Mouse (Mus musculus) midbrain, embryonic 13.5 days (tissue): ENCODE data around the gene Hopx. TPM values are rescaled to one million over a fixed set of nuclear protein-coding genes. Genes with fewer than 3 reads are reported as not detected.

ENCODE experiments used
- ATAC-seq: fragments of 200-750 bp; cut with Nextera tagmentation; 2 replicates; pipeline ENCODE4 v1.8.0; 2017; ENCODE audit warnings: mild to moderate bottlenecking, moderate TSS enrichment, moderate library complexity
- H3K27ac ChIP-seq: fragments of 300-500 bp; sonication (generic); 2 replicates; pipeline ENCODE4 v1.5.1; 2015; ENCODE audit warnings: inconsistent platforms, mild to moderate bottlenecking, moderate library complexity
- H3K27me3 ChIP-seq: fragments of 300-500 bp; sonication (generic); 2 replicates; pipeline ENCODE4 v1.6.1; 2015; ENCODE audit warnings: mild to moderate bottlenecking, inconsistent platforms
- H3K36me3 ChIP-seq: fragments of 300-500 bp; sonication (generic); 2 replicates; pipeline ENCODE4 v1.6.1; 2015; ENCODE audit warnings: mild to moderate bottlenecking, inconsistent platforms
- H3K4me1 ChIP-seq: fragments of 300-500 bp; sonication (generic); replicated peaks from 2 replicates; pipeline ENCODE4 v1.6.1; 2015; ENCODE audit warnings: inconsistent platforms
- H3K4me2 ChIP-seq: fragments of 300-500 bp; sonication (generic); replicated peaks from 2 replicates; pipeline ENCODE4 v1.6.1; 2015; ENCODE audit warnings: moderate library complexity, mild to moderate bottlenecking, inconsistent platforms
- H3K4me3 ChIP-seq: fragments of 300-500 bp; sonication (generic); replicated peaks from 2 replicates; pipeline ENCODE4 v1.5.1; 2015; ENCODE audit warnings: mild to moderate bottlenecking, inconsistent platforms
- H3K9ac ChIP-seq: fragments of 300-500 bp; sonication (generic); replicated peaks from 2 replicates; pipeline ENCODE4 v1.6.1; 2015; ENCODE audit warnings: mild to moderate bottlenecking, inconsistent platforms
- H3K9me3 ChIP-seq: fragments of 300-500 bp; sonication (generic); 2 replicates; pipeline ENCODE4 v1.6.1; 2016; ENCODE audit warnings: mild to moderate bottlenecking, inconsistent platforms
- WGBS: fragments of 180-500 bp; shearing (Covaris S2); methylation state at CpG from one replicate; pipeline ENCODE4 v1.1.7; 2015; 5-methylcytosine and 5-hydroxymethylcytosine counted together
- polyA plus RNA-seq: library from polyadenylated mRNA; unstranded; fragments of >200 nt; fragmentation: Nextera tagmentation; extraction: Ambion mirVana; gene quantifications from 2 replicates; pipeline ENCODE4 v1.2.1, GENCODE M21; 2015

Gene Hopx
- polyA plus RNA-seq, 1 experiment from 2014 or later, result 0.52 TPM

GRCm38 (mm10) chr5:77094510-77095491 is 20.1 kb downstream of the Hopx start:
- peak overlapping the region; percentile 63 for H3K9ac ChIP-seq
- no peaks in the 10 kb centered on the region for H3K36me3 ChIP-seq
- H3K27me3 ChIP-seq, result peaks cover 82% of the 10 kb centered on the region
- H3K9me3 ChIP-seq, result no peaks in the 10 kb centered on the region
- H3K4me2 ChIP-seq, result peak overlapping the region; percentile 99
- H3K27ac ChIP-seq, result no peak overlapping the region
- peak overlapping the region; percentile 59 for H3K4me3 ChIP-seq
- H3K4me1 ChIP-seq, result peaks cover 23% of the 10 kb centered on the region
- peak; percentile 74 for ATAC-seq
- under 1% methylated on average over 67 of the region's 69 CpGs for whole genome bisulfite sequencing

GRCm38 (mm10) chr5:77093961-77094360 is 21.0 kb downstream of the Hopx start:
- H3K27me3 ChIP-seq, result peaks cover 85% of the 10 kb centered on the region
- no peaks in the 10 kb centered on the region for H3K36me3 ChIP-seq
- peak overlapping the region; percentile 99 for H3K4me2 ChIP-seq
- H3K4me3 ChIP-seq, result peak overlapping the region; percentile 59
- H3K9ac ChIP-seq, result peak overlapping the region; percentile 63; the same call in 1 of the 2 replicates
- no peak overlapping the region for H3K27ac ChIP-seq
- H3K4me1 ChIP-seq, result peaks cover 25% of the 10 kb centered on the region
- no peaks in the 10 kb centered on the region for H3K9me3 ChIP-seq
- 21% methylated on average over 8 of the region's 8 CpGs for WGBS
- 0 out of 2 replicates have a peak, but pooled peaks have one; percentile 21 for ATAC-seq

GRCm38 (mm10) chr5:77092531-77092930 is 22.4 kb downstream of the Hopx start:
- Histone ChIP-seq H3K27ac (no peak overlapping the region), H3K4me3 (no peak overlapping the region), H3K9ac (no peak overlapping the region), H3K27me3 (peaks cover 84% of the 10 kb centered on the region), H3K36me3 (no peaks in the 10 kb centered on the region), H3K4me1 (peaks cover 25% of the 10 kb centered on the region), H3K4me2 (no peak overlapping the region), H3K9me3 (no peaks in the 10 kb centered on the region)
- 76% methylated on average over 5 of the region's 5 CpGs for WGBS
- ATAC-seq, result no peak

- Histone ChIP-seq H3K4me1 (peaks cover 25% of the 10 kb centered on the region), H3K9me3 (no peaks in the 10 kb centered on the region), H3K27me3 (peaks cover 78% of the 10 kb centered on the region), H3K4me2 (no peak overlapping the region), H3K27ac (no peak overlapping the region), H3K36me3 (no peaks in the 10 kb centered on the region), H3K9ac (no peak overlapping the region), H3K4me3 (no peak overlapping the region)
- WGBS, result 86% methylated on average over 3 of the region's 3 CpGs
- no peak for ATAC-seq
Measured at GRCm38 (mm10) chr5:77091923-77092322, 23.0 kb downstream of the Hopx start.

GRCm38 (mm10) chr5:77090521-77091096 is 24.3 kb downstream of the Hopx start:
- H3K9me3 ChIP-seq, result no peaks in the 10 kb centered on the region
- no peak overlapping the region for H3K27ac ChIP-seq
- H3K27me3 ChIP-seq, result peaks cover 65% of the 10 kb centered on the region
- no peak overlapping the region for H3K4me2 ChIP-seq
- WGBS, result 55% methylated on average over 5 of the region's 5 CpGs
- no peak overlapping the region for H3K9ac ChIP-seq
- no peak overlapping the region for H3K4me3 ChIP-seq
- ATAC-seq, result no peak
- no peaks in the 10 kb centered on the region for H3K36me3 ChIP-seq
- H3K4me1 ChIP-seq, result peaks cover 25% of the 10 kb centered on the region

GRCm38 (mm10) chr5:77089901-77090300 is 25.0 kb downstream of the Hopx start:
- Histone ChIP-seq H3K27me3 (peaks cover 58% of the 10 kb centered on the region), H3K36me3 (no peaks in the 10 kb centered on the region), H3K4me3 (no peak overlapping the region), H3K4me2 (no peak overlapping the region), H3K4me1 (peaks cover 18% of the 10 kb centered on the region), H3K9me3 (no peaks in the 10 kb centered on the region), H3K27ac (no peak overlapping the region), H3K9ac (no peak overlapping the region)
- ATAC-seq, result no peak
- WGBS, result 28% methylated on average over 8 of the region's 8 CpGs

- Histone ChIP-seq H3K9me3 (no peaks in the 10 kb centered on the region), H3K9ac (no peak overlapping the region), H3K4me1 (peaks cover 15% of the 10 kb centered on the region), H3K27ac (no peak overlapping the region), H3K36me3 (no peaks in the 10 kb centered on the region), H3K4me2 (no peak overlapping the region), H3K4me3 (no peak overlapping the region), H3K27me3 (peaks cover 54% of the 10 kb centered on the region)
- ATAC-seq, result peak; percentile 20; the same call in 1 of the 2 replicates
- WGBS, result 54% methylated on average over 1 of the region's 1 CpGs
Measured at GRCm38 (mm10) chr5:77089294-77089693, 25.6 kb downstream of the Hopx start.

- WGBS, result 84% methylated on average over 3 of the region's 3 CpGs
- ATAC-seq, result no peak
- Histone ChIP-seq H3K4me1 (peaks cover 9% of the 10 kb centered on the region), H3K27me3 (peaks cover 35% of the 10 kb centered on the region), H3K9me3 (no peaks in the 10 kb centered on the region), H3K4me3 (no peak overlapping the region), H3K9ac (no peak overlapping the region), H3K4me2 (no peak overlapping the region), H3K27ac (no peak overlapping the region), H3K36me3 (no peaks in the 10 kb centered on the region)
Measured at GRCm38 (mm10) chr5:77087122-77087521, 27.8 kb downstream of the Hopx start.

- Histone ChIP-seq H3K27ac (no peak overlapping the region), H3K4me3 (no peak overlapping the region), H3K4me2 (no peak overlapping the region), H3K9me3 (no peaks in the 10 kb centered on the region), H3K27me3 (peaks cover 29% of the 10 kb centered on the region), H3K36me3 (no peaks in the 10 kb centered on the region), H3K9ac (no peak overlapping the region), H3K4me1 (peaks cover 9% of the 10 kb centered on the region)
- 89% methylated on average over 7 of the region's 7 CpGs for WGBS
- ATAC-seq, result no peak
Measured at GRCm38 (mm10) chr5:77086541-77086940, 28.4 kb downstream of the Hopx start.

GRCm38 (mm10) chr5:77085753-77086450 is 29.0 kb downstream of the Hopx start:
- no peak overlapping the region for H3K9ac ChIP-seq
- H3K4me2 ChIP-seq, result no peak overlapping the region
- no peak overlapping the region for H3K27ac ChIP-seq
- peaks cover 9% of the 10 kb centered on the region for H3K4me1 ChIP-seq
- H3K36me3 ChIP-seq, result no peaks in the 10 kb centered on the region
- peaks cover 26% of the 10 kb centered on the region for H3K27me3 ChIP-seq
- no peak for ATAC-seq
- 94% methylated on average over 10 of the region's 10 CpGs for WGBS
- no peak overlapping the region for H3K4me3 ChIP-seq
- H3K9me3 ChIP-seq, result no peaks in the 10 kb centered on the region

GRCm38 (mm10) chr5:77084418-77084817 is 30.5 kb downstream of the Hopx start:
- H3K9ac ChIP-seq, result no peak overlapping the region
- no peak overlapping the region for H3K27ac ChIP-seq
- no peak overlapping the region for H3K4me2 ChIP-seq
- no peaks in the 10 kb centered on the region for H3K4me1 ChIP-seq
- H3K9me3 ChIP-seq, result no peaks in the 10 kb centered on the region
- no peaks in the 10 kb centered on the region for H3K36me3 ChIP-seq
- peaks cover 14% of the 10 kb centered on the region for H3K27me3 ChIP-seq
- WGBS, result 90% methylated on average over 4 of the region's 4 CpGs
- H3K4me3 ChIP-seq, result no peak overlapping the region
- ATAC-seq, result no peak

GRCm38 (mm10) chr5:77082735-77083134 is 32.2 kb downstream of the Hopx start:
- Histone ChIP-seq H3K9me3 (no peaks in the 10 kb centered on the region), H3K27me3 (no peaks in the 10 kb centered on the region), H3K4me3 (no peak overlapping the region), H3K9ac (no peak overlapping the region), H3K4me1 (no peaks in the 10 kb centered on the region), H3K27ac (no peak overlapping the region), H3K4me2 (no peak overlapping the region), H3K36me3 (no peaks in the 10 kb centered on the region)
- WGBS, result 86% methylated on average over 7 of the region's 7 CpGs
- no peak for ATAC-seq
